Mouse (Mus musculus): ENCODE results near the gene Drap1.

The Drap1 gene

GRCm38 (mm10) chr19:5424782-5425741, at the start of gene Drap1, which contains the start of gene AI837181:
TSS of gene Drap1 (minus strand) at chr19:5424979.
TSS of gene AI837181 (plus strand) at chr19:5425144.
- DNase-seq: peak; percentile 97

GRCm38 (mm10) chr19:5473720-5474119, 48.9 kb upstream of the Drap1 start, which contains the start of gene Efemp2:
TSS of gene Efemp2 (plus strand) at chr19:5473954.
- peak; percentile 79 for DNase-seq

GRCm38 (mm10) chr19:5472857-5473256, 48.1 kb upstream of the Drap1 start:
- no peak for DNase-seq

- DNase-seq: no peak
Measured at GRCm38 (mm10) chr19:5471846-5472245, 47.1 kb upstream of the Drap1 start.

GRCm38 (mm10) chr19:5468374-5468773, 43.6 kb upstream of the Drap1 start, which contains the start of gene Ctsw:
TSS of gene Ctsw (minus strand) at chr19:5468507.
- DNase-seq: peak; percentile 82

GRCm38 (mm10) chr19:5466916-5467500, 42.2 kb upstream of the Drap1 start:
- DNase-seq: no peak

- DNase-seq: no peak
Measured at GRCm38 (mm10) chr19:5465037-5465436, 40.3 kb upstream of the Drap1 start.

GRCm38 (mm10) chr19:5463791-5464562, 39.2 kb upstream of the Drap1 start:
- DNase-seq: peak; percentile 80

GRCm38 (mm10) chr19:5463212-5463611, 38.4 kb upstream of the Drap1 start:
- DNase-seq: no peak

- no peak for DNase-seq
Measured at GRCm38 (mm10) chr19:5461411-5461810, 36.6 kb upstream of the Drap1 start.

GRCm38 (mm10) chr19:5460465-5460911, 35.7 kb upstream of the Drap1 start, which contains the start of gene Fibp:
TSS of gene Fibp (plus strand) at chr19:5460615.
- DNase-seq: peak; percentile 85

GRCm38 (mm10) chr19:5459896-5460295, 35.1 kb upstream of the Drap1 start:
- DNase-seq: no peak

- no peak for DNase-seq
Measured at GRCm38 (mm10) chr19:5459019-5459418, 34.2 kb upstream of the Drap1 start.

- DNase-seq: no peak
Measured at GRCm38 (mm10) chr19:5457746-5458442, 33.1 kb upstream of the Drap1 start, which contains the start of gene Ccdc85b. TSS of gene Ccdc85b (minus strand) at chr19:5457894.

GRCm38 (mm10) chr19:5456922-5457745, 32.4 kb upstream of the Drap1 start:
- DNase-seq: peak; percentile 97

- DNase-seq: no peak
Measured at GRCm38 (mm10) chr19:5456241-5456921, 31.6 kb upstream of the Drap1 start.

- DNase-seq: no peak
Measured at GRCm38 (mm10) chr19:5455568-5455967, 30.8 kb upstream of the Drap1 start.

- no peak for DNase-seq
Measured at GRCm38 (mm10) chr19:5455037-5455436, 30.3 kb upstream of the Drap1 start.

GRCm38 (mm10) chr19:5451766-5452165, 27.0 kb upstream of the Drap1 start:
- no peak for DNase-seq

GRCm38 (mm10) chr19:5449673-5450072, 24.9 kb upstream of the Drap1 start:
- no peak for DNase-seq

All from thymus, postnatal 14 days (tissue).